Mouse (Mus musculus): Measurements from ENCODE around the gene Zfp598. TPM values are rescaled to one million over a fixed set of nuclear protein-coding genes. Genes with fewer than 3 reads are reported as not detected.

The Zfp598 gene
- total and polyA plus RNA-seq, 3 experiments = 22.1 to 54.0 (median 31.8) TPM

GRCm38 (mm10) chr17:24696011-24696697, 26.7 kb downstream of the Zfp598 start, which contains the start of the genes Gfer and Noxo1 (continued):
- peak; percentile 74 for TF ChIP-seq BHLHE40 (IDR thresholded peaks at IDR 0.05; ENCODE audit: low read depth, low read length)
- no peak for TF ChIP-seq KAT2A (IDR thresholded peaks at IDR 0.05; ENCODE audit: insufficient replicate concordance, low read length)
- peak in 1 of 2 experiments; percentile 18; a peak in 2 of 4 replicates for TF ChIP-seq CTCF (conservative IDR thresholded peaks at IDR 0.05 in 1 of 2, IDR thresholded peaks at IDR 0.05 in 1 of 2; ENCODE audit: low read depth in 2 of 2, low read length in 2 of 2)
- TF ChIP-seq GABPA (IDR thresholded peaks at IDR 0.05; ENCODE audit: insufficient replicate concordance, low read depth, low read length) = no peak
- no peak for TF ChIP-seq E2F4 (IDR thresholded peaks at IDR 0.05; ENCODE audit: insufficient replicate concordance, low read depth, low read length)
- TF ChIP-seq ELF1 (IDR thresholded peaks at IDR 0.05; ENCODE audit: low read depth, low read length) = peak; percentile 27; the same call in 1 of the 2 replicates
- peak; percentile 61; the same call in 1 of the 2 replicates for TF ChIP-seq ZMIZ1 (IDR thresholded peaks at IDR 0.05; ENCODE audit: low read depth, low read length)
- TF ChIP-seq MEF2A (IDR thresholded peaks at IDR 0.05; ENCODE audit: borderline replicate concordance, low read depth, low read length) = no peak

- H3K9me3 ChIP-seq (replicated peaks; ENCODE audit: low read length) = no peaks in the 10 kb centered on the region
- no peak overlapping the region for H3K27ac ChIP-seq (ENCODE audit: insufficient read depth, low read depth)
- peaks cover 6 to 48% of the 10 kb centered on the region in 2 experiments for H3K4me1 ChIP-seq (ENCODE audit: control insufficient read depth in 1 of 2, insufficient read depth in 2 of 2)
- no peak overlapping the region for H3K4me2 ChIP-seq (ENCODE audit: insufficient read depth, low read depth, poor library complexity, severe bottlenecking)
- H3K27me3 ChIP-seq (replicated peaks) = no peaks in the 10 kb centered on the region
- H3K9ac ChIP-seq (ENCODE audit: insufficient read depth, low read depth) = no peak overlapping the region
- no peak overlapping the region for H3K4me3 ChIP-seq (replicated peaks in 1 of 3; ENCODE audit: low read depth in 2 of 3, low read length in 2 of 3, poor library complexity in 1 of 3)
- DNase-seq (ENCODE audit: extremely low read depth) = no peak
- in situ Hi-C loops (cut with MboI; ENCODE audit: low pct_ligation_motif_present, low pct_unique_long_range_greater_than_20kb, low sequenced_read_pairs) = no loop called here
- TF ChIP-seq MAZ (IDR thresholded peaks at IDR 0.05; ENCODE audit: low read depth, low read length) = no peak
- 0 out of 2 replicates have a peak, but pooled peaks have one; percentile 17 for TF ChIP-seq CHD2 (IDR thresholded peaks at IDR 0.05; ENCODE audit: low read length)
- H3K79me2 ChIP-seq (replicated peaks; ENCODE audit: control insufficient read depth, extremely low read depth, insufficient read depth, poor library complexity, severe bottlenecking) = no peaks in the 10 kb centered on the region
- dilution Hi-C loops (cut with MboI; ENCODE audit: extremely low pct_ligation_motif_present, extremely low pct_unique_long_range_greater_than_20kb, low sequenced_read_pairs) = no loop called here
- peaks cover 40 to 55% of the 10 kb centered on the region in 2 experiments for H3K36me3 ChIP-seq (replicated peaks in 1 of 2; ENCODE audit: control insufficient read depth in 1 of 2, insufficient read depth in 1 of 2, low read length in 1 of 2)
These were observed 28.5 kb downstream of the Zfp598 start for GRCm38 (mm10) chr17:24697985-24698384.

- Histone ChIP-seq H3K4me1 (ENCODE audit: control insufficient read depth in 1 of 2, insufficient read depth in 2 of 2) (peaks cover 6 to 45% of the 10 kb centered on the region in 2 experiments), H3K9me3 (replicated peaks; ENCODE audit: low read length) (no peaks in the 10 kb centered on the region), H3K4me2 (ENCODE audit: insufficient read depth, low read depth, poor library complexity, severe bottlenecking) (no peak overlapping the region), H3K4me3 (replicated peaks in 1 of 3; ENCODE audit: low read depth in 2 of 3, low read length in 2 of 3, poor library complexity in 1 of 3) (no peak overlapping the region), H3K36me3 (replicated peaks in 1 of 2; ENCODE audit: control insufficient read depth in 1 of 2, insufficient read depth in 1 of 2, low read length in 1 of 2) (peaks cover 37 to 54% of the 10 kb centered on the region in 2 experiments), H3K9ac (ENCODE audit: insufficient read depth, low read depth) (no peak overlapping the region), H3K79me2 (replicated peaks; ENCODE audit: control insufficient read depth, extremely low read depth, insufficient read depth, poor library complexity, severe bottlenecking) (no peaks in the 10 kb centered on the region), H3K27ac (ENCODE audit: insufficient read depth, low read depth) (no peak overlapping the region), H3K27me3 (replicated peaks) (no peaks in the 10 kb centered on the region)
- dilution Hi-C loops (cut with MboI; ENCODE audit: extremely low pct_ligation_motif_present, extremely low pct_unique_long_range_greater_than_20kb, low sequenced_read_pairs) = no loop called here
- no peak for DNase-seq (ENCODE audit: extremely low read depth)
- in situ Hi-C loops (cut with MboI; ENCODE audit: low pct_ligation_motif_present, low pct_unique_long_range_greater_than_20kb, low sequenced_read_pairs) = no loop called here
- no peak for TF ChIP-seq IRF4 (IDR thresholded peaks at IDR 0.05; ENCODE audit: low read depth, low read length)
- TF ChIP-seq RCOR1 (conservative IDR thresholded peaks at IDR 0.05; ENCODE audit: low read depth, low read length) = no peak
- TF ChIP-seq MXI1 (IDR thresholded peaks at IDR 0.05; ENCODE audit: low read depth, low read length) = no peak
- TF ChIP-seq POLR2A (IDR thresholded peaks at IDR 0.05; ENCODE audit: low read depth, low read length) = no peak
- no peak for TF ChIP-seq NRF1 (IDR thresholded peaks at IDR 0.05; ENCODE audit: low read depth, low read length)
These were observed 29.2 kb downstream of the Zfp598 start for GRCm38 (mm10) chr17:24698715-24699114.

Data from CH12.LX (cell line).